Mouse (Mus musculus): Measurements from ENCODE around the gene Ifnl3.

The Ifnl3 gene

GRCm38 (mm10) chr7:28546649-28547048 is 24.0 kb downstream of the Ifnl3 start:
- DNase-seq (ENCODE audit: low spot score): no peak

GRCm38 (mm10) chr7:28547154-28547553 is 24.5 kb downstream of the Ifnl3 start, which contains the start of gene Nccrp1:
TSS of gene Nccrp1 (minus strand) at chr7:28547254.
- no peak for DNase-seq (ENCODE audit: low spot score)

GRCm38 (mm10) chr7:28547628-28548027 is 25.0 kb downstream of the Ifnl3 start:
- DNase-seq (ENCODE audit: low spot score): no peak

- DNase-seq (ENCODE audit: low spot score): no peak
Measured at GRCm38 (mm10) chr7:28553076-28553475, 30.4 kb downstream of the Ifnl3 start.

- no peak for DNase-seq (ENCODE audit: low spot score)
Measured at GRCm38 (mm10) chr7:28555939-28556535, 33.4 kb downstream of the Ifnl3 start.

- no peak for DNase-seq (ENCODE audit: low spot score)
Measured at GRCm38 (mm10) chr7:28557069-28557468, 34.4 kb downstream of the Ifnl3 start.

GRCm38 (mm10) chr7:28557708-28558107 is 35.1 kb downstream of the Ifnl3 start:
- no peak for DNase-seq (ENCODE audit: low spot score)

GRCm38 (mm10) chr7:28558486-28558885 is 35.9 kb downstream of the Ifnl3 start:
- DNase-seq (ENCODE audit: low spot score): peak; percentile 57

GRCm38 (mm10) chr7:28560856-28561255 is 38.2 kb downstream of the Ifnl3 start:
- DNase-seq (ENCODE audit: low spot score): no peak

- no peak for DNase-seq (ENCODE audit: low spot score)
Measured at GRCm38 (mm10) chr7:28561967-28562366, 39.3 kb downstream of the Ifnl3 start.

- no peak for DNase-seq (ENCODE audit: low spot score)
Measured at GRCm38 (mm10) chr7:28562371-28562770, 39.7 kb downstream of the Ifnl3 start.

GRCm38 (mm10) chr7:28562951-28563350 is 40.3 kb downstream of the Ifnl3 start:
- DNase-seq (ENCODE audit: low spot score): no peak

GRCm38 (mm10) chr7:28565407-28565806 is 42.8 kb downstream of the Ifnl3 start:
- no peak for DNase-seq (ENCODE audit: low spot score)

- no peak for DNase-seq (ENCODE audit: low spot score)
Measured at GRCm38 (mm10) chr7:28567539-28567938, 44.9 kb downstream of the Ifnl3 start.

- peak; percentile 42 for DNase-seq (ENCODE audit: low spot score)
Measured at GRCm38 (mm10) chr7:28568253-28568652, 45.6 kb downstream of the Ifnl3 start.

- peak; percentile 67 for DNase-seq (ENCODE audit: low spot score)
Measured at GRCm38 (mm10) chr7:28570291-28570981, 47.8 kb downstream of the Ifnl3 start.

- no peak for DNase-seq (ENCODE audit: low spot score)
Measured at GRCm38 (mm10) chr7:28570982-28571682, 48.5 kb downstream of the Ifnl3 start.

GRCm38 (mm10) chr7:28572689-28573088 is 50.1 kb downstream of the Ifnl3 start:
- DNase-seq (ENCODE audit: low spot score): no peak

GRCm38 (mm10) chr7:28573236-28573635 is 50.6 kb downstream of the Ifnl3 start:
- no peak for DNase-seq (ENCODE audit: low spot score)

Data from ovary, postnatal 36 days (tissue).